18 mouse cellular contexts compared by ENCODE assay signal in the genomic region with DNA sequence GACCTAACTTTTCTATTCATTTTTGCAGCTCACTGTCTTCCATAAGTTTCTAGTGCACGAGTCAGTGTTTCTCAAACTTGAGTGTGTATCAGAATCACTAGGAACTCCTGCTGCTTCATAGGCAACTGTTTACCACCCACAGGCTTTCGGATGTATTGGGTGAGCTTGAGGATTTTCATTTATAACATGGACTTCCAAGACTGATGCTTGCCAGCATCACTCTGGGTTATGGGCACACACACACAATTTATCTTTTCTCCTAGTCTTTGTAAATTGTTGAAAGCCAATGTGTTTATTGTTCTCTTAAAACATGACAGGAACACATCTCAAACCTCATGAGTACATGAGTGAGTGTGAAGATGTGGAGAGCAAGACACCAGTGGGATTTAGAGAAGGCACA.
A peak's percentile ranks its signal among the peaks of the same experiment; 100 is the strongest.
DNase-seq lines count a peak whose midpoint lies in the region; ATAC-seq and TF ChIP-seq lines count a peak whose summit lies in the region.
"Had no signal": no experiment of that assay in that cellular context is flagged by ENCODE, and none has a peak within 500 bp of the region (broad histone marks: within the 10 kb centered on the region; RNA-seq: fewer than 3 reads in every experiment).

No protein-coding gene starts in this region.

- no peak overlapping the region for H3K4me3 ChIP-seq in hindbrain, postnatal 0 days (ENCODE audit: low read length)
- H3K4me3 ChIP-seq in hindbrain, embryonic 12.5 days = no peak overlapping the region
- no peak overlapping the region for H3K4me3 ChIP-seq in lung, postnatal 0 days (ENCODE audit: low read depth, low read length)
- no peak overlapping the region for H3K4me3 ChIP-seq in neural tube, embryonic 13.5 days
- H3K4me3 ChIP-seq in neural tube, embryonic 15.5 days (replicated peaks) = no peak overlapping the region
- H3K4me3 ChIP-seq: embryonic facial prominence, embryonic 15.5 days; erythroblast, embryonic 14.5 days; forebrain, embryonic 10.5 days; gastrocnemius, adult 2 months; heart, embryonic 12.5 days; hindbrain, embryonic 15.5 days had no signal

- TF ChIP-seq EP300 in lung, postnatal 0 days (IDR thresholded peaks at IDR 0.05) = 0 out of 2 replicates have a peak, but pooled peaks have one; percentile 14

- H3K4me1 ChIP-seq in hindbrain, postnatal 0 days (ENCODE audit: insufficient read depth, low read length) = no peaks in the 10 kb centered on the region
- peaks cover 14% of the 10 kb centered on the region for H3K4me1 ChIP-seq in hindbrain, embryonic 12.5 days
- peaks cover 3% of the 10 kb centered on the region; the same call in 1 of the 2 replicates for H3K4me1 ChIP-seq in lung, postnatal 0 days (ENCODE audit: insufficient read depth, low read depth, low read length)
- peaks cover 14% of the 10 kb centered on the region for H3K4me1 ChIP-seq in neural tube, embryonic 13.5 days (replicated peaks)
- peaks cover 16% of the 10 kb centered on the region for H3K4me1 ChIP-seq in neural tube, embryonic 15.5 days

- H3K36me3 ChIP-seq in hindbrain, postnatal 0 days (ENCODE audit: insufficient read depth, low read length) = no peaks in the 10 kb centered on the region
- H3K36me3 ChIP-seq in hindbrain, embryonic 12.5 days = no peaks in the 10 kb centered on the region
- no peaks in the 10 kb centered on the region for H3K36me3 ChIP-seq in lung, postnatal 0 days (ENCODE audit: insufficient read depth, low read length)
- no peaks in the 10 kb centered on the region for H3K36me3 ChIP-seq in neural tube, embryonic 13.5 days
- H3K36me3 ChIP-seq in neural tube, embryonic 15.5 days = no peaks in the 10 kb centered on the region
- H3K36me3 ChIP-seq: embryonic facial prominence, embryonic 15.5 days; forebrain, embryonic 10.5 days; heart, embryonic 12.5 days; hindbrain, embryonic 15.5 days had no signal

- no peak for ATAC-seq in hindbrain, postnatal 0 days
- ATAC-seq in hindbrain, embryonic 12.5 days (ENCODE audit: low FRiP score) = no peak
- peak; percentile 55 for ATAC-seq in lung, postnatal 0 days
- no peak for ATAC-seq in neural tube, embryonic 13.5 days (ENCODE audit: low read depth)
- no peak for ATAC-seq in neural tube, embryonic 15.5 days (ENCODE audit: low FRiP score)

- H3K9ac ChIP-seq in hindbrain, postnatal 0 days (replicated peaks; ENCODE audit: low read length) = no peak overlapping the region
- no peak overlapping the region for H3K9ac ChIP-seq in hindbrain, embryonic 12.5 days
- H3K9ac ChIP-seq in lung, postnatal 0 days (replicated peaks; ENCODE audit: low read depth) = no peak overlapping the region
- H3K9ac ChIP-seq in neural tube, embryonic 13.5 days = no peak overlapping the region
- H3K9ac ChIP-seq in neural tube, embryonic 15.5 days (replicated peaks) = no peak overlapping the region
- H3K9ac ChIP-seq: embryonic facial prominence, embryonic 15.5 days; heart, embryonic 12.5 days; hindbrain, embryonic 15.5 days had no signal

- 60% methylated on average over 2 of the region's 2 CpGs for WGBS in hindbrain, postnatal 0 days
- WGBS in hindbrain, embryonic 12.5 days = 68% methylated on average over 2 of the region's 2 CpGs
- 48% methylated on average over 2 of the region's 2 CpGs for WGBS in lung, postnatal 0 days
- 77% methylated on average over 2 of the region's 2 CpGs for WGBS in neural tube, embryonic 13.5 days
- WGBS in neural tube, embryonic 15.5 days = 73% methylated on average over 2 of the region's 2 CpGs

- no peak for DNase-seq in hindbrain, postnatal 0 days (ENCODE audit: low spot score)
- peak; percentile 20 for DNase-seq in lung, postnatal 0 days (ENCODE audit: low spot score)
- DNase-seq in lung, postnatal 14 days = no peak
- DNase-seq: adrenal gland, adult 2 months; adrenal gland, postnatal 25 days; cerebellum, adult 18-20 months; cerebellum, adult 9-11 months; cerebellum, postnatal 36 days; gastrocnemius, adult 2 months; gastrocnemius, postnatal 25 days had no signal

- H3K27me3 ChIP-seq in hindbrain, postnatal 0 days (ENCODE audit: insufficient read depth, low read length) = no peaks in the 10 kb centered on the region
- no peaks in the 10 kb centered on the region for H3K27me3 ChIP-seq in hindbrain, embryonic 12.5 days
- H3K27me3 ChIP-seq in lung, postnatal 0 days (replicated peaks; ENCODE audit: insufficient read depth, low read length) = no peaks in the 10 kb centered on the region
- no peaks in the 10 kb centered on the region for H3K27me3 ChIP-seq in neural tube, embryonic 13.5 days
- no peaks in the 10 kb centered on the region for H3K27me3 ChIP-seq in neural tube, embryonic 15.5 days (replicated peaks)
- H3K27me3 ChIP-seq: embryonic facial prominence, embryonic 15.5 days; heart, embryonic 12.5 days; hindbrain, embryonic 15.5 days had no signal

- H3K27ac ChIP-seq in hindbrain, postnatal 0 days = 0 out of 2 replicates have a peak overlapping the region, but pooled peaks have one; percentile 28
- H3K27ac ChIP-seq in hindbrain, embryonic 12.5 days = no peak overlapping the region
- no peak overlapping the region for H3K27ac ChIP-seq in lung, postnatal 0 days (ENCODE audit: low read length)
- peak overlapping the region; percentile 67 for H3K27ac ChIP-seq in neural tube, embryonic 13.5 days (replicated peaks)
- no peak overlapping the region for H3K27ac ChIP-seq in neural tube, embryonic 15.5 days (replicated peaks)
- H3K27ac ChIP-seq: embryonic facial prominence, embryonic 15.5 days; gastrocnemius, adult 2 months had no signal

- H3K9me3 ChIP-seq in hindbrain, postnatal 0 days (ENCODE audit: low read length) = no peaks in the 10 kb centered on the region
- H3K9me3 ChIP-seq in hindbrain, embryonic 12.5 days (replicated peaks) = no peaks in the 10 kb centered on the region
- H3K9me3 ChIP-seq in lung, postnatal 0 days (ENCODE audit: low read length) = no peaks in the 10 kb centered on the region
- H3K9me3 ChIP-seq in neural tube, embryonic 13.5 days = no peaks in the 10 kb centered on the region
- no peaks in the 10 kb centered on the region for H3K9me3 ChIP-seq in neural tube, embryonic 15.5 days (replicated peaks)
- H3K9me3 ChIP-seq: embryonic facial prominence, embryonic 15.5 days; forebrain, embryonic 10.5 days; heart, embryonic 12.5 days; hindbrain, embryonic 15.5 days had no signal

- TF ChIP-seq CTCF in hindbrain, postnatal 0 days (IDR thresholded peaks at IDR 0.05; ENCODE audit: low read depth) = no peak
- TF ChIP-seq CTCF in lung, postnatal 0 days (IDR thresholded peaks at IDR 0.05) = no peak

- no peak overlapping the region for H3K4me2 ChIP-seq in hindbrain, postnatal 0 days (ENCODE audit: low read depth, low read length)
- no peak overlapping the region for H3K4me2 ChIP-seq in hindbrain, embryonic 12.5 days (replicated peaks)
- no peak overlapping the region for H3K4me2 ChIP-seq in lung, postnatal 0 days (replicated peaks; ENCODE audit: low read depth, low read length)
- H3K4me2 ChIP-seq in neural tube, embryonic 13.5 days = no peak overlapping the region
- H3K4me2 ChIP-seq in neural tube, embryonic 15.5 days = no peak overlapping the region
- H3K4me2 ChIP-seq: embryonic facial prominence, embryonic 15.5 days; heart, embryonic 12.5 days; hindbrain, embryonic 15.5 days had no signal

Comparison
In these comparisons a context has a peak if more than half of its experiments do, and no peak if none do; other contexts are left out.
1. H3K27ac ChIP-seq: peak in hindbrain, postnatal 0 days (single experiment) and neural tube, embryonic 13.5 days (single experiment); none in hindbrain, embryonic 12.5 days (single experiment), lung, postnatal 0 days (single experiment) and neural tube, embryonic 15.5 days (single experiment).